Mouse (Mus musculus) small intestine, adult 2 months (tissue): ENCODE data around the gene Trex1. TPM values are rescaled to one million over a fixed set of nuclear protein-coding genes. Genes with fewer than 3 reads are reported as not detected.

Experiments used
- H3K27ac ChIP-seq: fragments of 200-500 bp; 2 replicates; pipeline ENCODE4 v1.5.1; 2012; ENCODE audit warnings: low read depth, low read length, control low read depth, inconsistent platforms; ENCODE audit not compliant: insufficient read depth
- H3K27me3 ChIP-seq: fragments of 200-500 bp; 2 replicates; pipeline ENCODE4 v1.6.1; 2012; ENCODE audit warnings: mild to moderate bottlenecking, moderate library complexity, low read length, inconsistent platforms; ENCODE audit not compliant: control insufficient read depth, insufficient read depth
- H3K36me3 ChIP-seq: fragments of 200-500 bp; 2 replicates; pipeline ENCODE4 v1.6.1; 2012; ENCODE audit warnings: mild to moderate bottlenecking, low read length, control low read depth, inconsistent platforms; ENCODE audit not compliant: control insufficient read depth, insufficient read depth
- H3K4me1 ChIP-seq: fragments of 200-500 bp; 2 replicates; pipeline ENCODE4 v1.6.1; 2012; ENCODE audit warnings: low read length, inconsistent platforms, mixed read lengths; ENCODE audit not compliant: control insufficient read depth, insufficient read depth, insufficient read length
- H3K4me3 ChIP-seq: fragments of 200-500 bp; 2 replicates; pipeline ENCODE4 v1.5.1; 2012; ENCODE audit warnings: low read depth, mild to moderate bottlenecking, control low read depth, inconsistent platforms, low read length, moderate library complexity
- CTCF ChIP-seq: fragments of 200-500 bp; IDR thresholded peaks from 2 replicates; pipeline ENCODE4 v1.5.1; 2012; ENCODE audit warnings: low read depth, mild to moderate bottlenecking, control low read depth, inconsistent platforms, low read length, moderate library complexity, mixed read lengths; ENCODE audit not compliant: insufficient replicate concordance, insufficient read length; ENCODE audit errors: extremely low read depth
- POLR2A ChIP-seq: fragments of 200-500 bp; IDR thresholded peaks from 2 replicates; pipeline ENCODE4 v1.6.1; 2012; ENCODE audit warnings: low read depth, mild to moderate bottlenecking, control low read depth, inconsistent platforms, low read length, moderate library complexity
- WGBS: fragments of 180-500 bp; shearing (Covaris S2); methylation state at CpG from one replicate; pipeline ENCODE4 v1.1.7; 2018; 5-methylcytosine and 5-hydroxymethylcytosine counted together
- polyA plus RNA-seq: library from polyadenylated mRNA; depleted of rRNA; stranded (reverse); fragments of >200 nt; gene quantifications from 2 replicates; pipeline ENCODE4 v1.2.3, GENCODE M21; 2012

Trex1 gene
- polyA plus RNA-seq, 1 experiment: 174 TPM

DNA sequence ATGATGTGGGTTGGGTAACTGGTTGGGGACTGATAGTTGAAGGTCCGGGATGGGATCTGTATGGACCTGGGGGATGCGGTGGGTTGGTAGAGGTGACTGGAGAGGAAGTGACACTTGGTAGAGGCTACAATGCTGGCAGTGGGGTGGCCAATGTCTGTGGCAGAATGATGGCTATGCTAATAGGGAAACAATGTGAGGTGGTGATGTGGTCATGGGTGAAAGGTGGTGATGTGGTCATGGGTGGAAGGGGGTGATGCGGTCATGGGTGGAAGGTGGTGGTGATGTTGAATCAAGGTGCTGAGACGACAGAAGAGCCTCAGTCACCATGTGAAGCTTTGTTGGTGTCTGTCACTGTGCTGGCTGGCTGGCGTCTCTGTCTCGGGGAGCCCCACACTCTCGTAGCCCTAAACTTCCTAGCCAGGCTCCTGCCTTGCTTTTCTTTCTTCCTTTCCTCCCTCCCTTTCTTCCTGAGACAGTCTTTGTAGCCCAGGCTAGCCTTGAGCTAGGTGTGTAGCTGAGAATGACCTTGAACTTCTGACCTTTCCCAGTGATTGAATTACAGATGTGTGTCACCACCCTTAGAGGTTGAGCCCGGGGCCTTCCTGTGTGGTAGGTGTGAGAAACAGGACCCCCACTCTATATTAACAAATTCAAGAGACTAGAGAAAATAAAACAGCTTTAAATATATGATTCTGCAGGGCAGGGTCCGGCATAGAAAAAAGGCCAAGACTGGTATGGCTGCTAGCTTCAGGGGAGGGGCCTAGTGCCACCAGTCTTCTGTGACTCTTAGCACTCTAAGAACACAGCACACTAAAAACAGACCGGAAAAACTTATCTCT lies 7.7 kb downstream of the Trex1 start:
- no peak for TF ChIP-seq CTCF
- no peak for TF ChIP-seq POLR2A
- H3K4me3 ChIP-seq: peak overlapping the region; percentile 58

DNA sequence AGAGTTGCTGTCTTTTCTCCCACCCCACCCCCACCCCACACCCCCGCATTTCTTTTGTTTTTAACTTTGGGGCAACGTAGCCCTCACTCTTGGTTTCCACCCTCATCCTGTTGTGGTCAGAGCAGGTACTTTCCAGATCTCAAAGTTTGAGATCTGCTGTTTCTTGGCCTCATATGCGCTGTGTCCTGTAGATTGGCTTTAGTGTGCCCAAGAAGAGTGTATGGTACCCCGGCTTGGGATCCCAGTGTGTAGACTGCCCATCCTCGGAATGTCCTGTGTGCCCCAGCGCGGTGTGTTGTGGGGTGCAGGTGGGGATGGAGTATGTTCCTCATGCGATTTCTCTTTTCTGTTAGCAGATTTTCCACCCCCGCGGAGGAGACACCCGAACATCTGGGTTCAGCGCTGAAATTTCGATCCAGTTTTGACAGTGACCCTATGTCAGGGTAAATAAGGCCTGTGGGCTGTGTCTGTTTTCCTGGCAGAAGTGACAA lies 8.5 kb downstream of the Trex1 start:
- TF ChIP-seq POLR2A (no peak; the same call in 1 of the 2 replicates), CTCF (no peak)
- H3K4me3 ChIP-seq: peak overlapping the region; percentile 58

More for the DNA sequence above, 7.7 kb downstream of the Trex1 start:
- Histone ChIP-seq H3K36me3 (peaks cover 12% of the 10 kb centered on the region), H3K4me1 (peaks cover 16% of the 10 kb centered on the region), H3K27me3 (no peaks in the 10 kb centered on the region), H3K27ac (peak overlapping the region; percentile 94)
- WGBS: 83% methylated on average over 10 of the region's 10 CpGs

GRCm38 (mm10) chr9:109050674-109050997 lies 8.9 kb downstream of the Trex1 start:
- H3K36me3 ChIP-seq: 0 out of 2 replicates have a peak, but pooled peaks cover 2% of the 10 kb centered on the region
- H3K4me3 ChIP-seq: no peak overlapping the region
- H3K4me1 ChIP-seq: peaks cover 12% of the 10 kb centered on the region
- TF ChIP-seq CTCF (no peak), POLR2A (no peak)
- peak overlapping the region; percentile 39 for H3K27ac ChIP-seq
- WGBS: 44% methylated on average over 3 of the region's 3 CpGs
- no peaks in the 10 kb centered on the region for H3K27me3 ChIP-seq

More for the DNA sequence above, 8.5 kb downstream of the Trex1 start:
- Histone ChIP-seq H3K36me3 (peaks cover 4% of the 10 kb centered on the region; the same call in 1 of the 2 replicates), H3K27me3 (no peaks in the 10 kb centered on the region), H3K4me1 (peaks cover 12% of the 10 kb centered on the region), H3K27ac (peak overlapping the region; percentile 94)
- WGBS: 85% methylated on average over 13 of the region's 13 CpGs

DNA sequence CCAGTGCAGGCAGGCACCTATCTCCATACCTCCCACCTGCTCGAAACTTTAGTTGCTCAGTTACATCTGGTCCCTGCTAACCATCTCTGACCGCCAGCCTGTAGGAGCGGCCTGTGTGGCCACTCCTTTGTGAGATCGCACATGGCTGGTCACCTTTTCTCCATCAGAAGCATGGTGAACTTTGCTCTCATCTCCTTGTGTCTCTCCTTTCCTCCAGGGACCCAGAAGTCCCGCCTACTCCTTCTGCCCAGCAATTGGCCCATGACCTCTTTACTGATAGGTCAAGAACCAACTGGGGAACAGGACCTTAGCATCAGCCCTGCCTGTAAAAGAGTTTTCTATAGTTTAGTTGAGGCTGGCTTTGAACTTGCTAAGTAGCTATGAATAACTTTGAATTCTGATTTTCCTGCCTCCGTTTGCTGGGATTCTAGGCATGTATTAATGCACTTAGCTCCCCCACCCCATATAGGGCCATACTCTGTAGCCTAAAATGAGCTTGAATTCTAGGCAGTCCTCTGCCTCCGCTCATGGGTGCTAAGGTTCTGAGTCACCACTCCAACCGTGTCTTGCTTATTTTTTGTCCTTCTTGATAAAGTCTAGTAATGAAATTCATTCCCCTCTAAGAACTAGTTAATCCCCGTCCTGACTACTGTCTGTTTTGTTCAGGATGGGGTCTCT lies 9.4 kb downstream of the Trex1 start:
- TF ChIP-seq CTCF (no peak), POLR2A (no peak; the same call in 1 of the 2 replicates)
- Histone ChIP-seq H3K4me3 (peak overlapping the region; percentile 40), H3K4me1 (peaks cover 8% of the 10 kb centered on the region), H3K27ac (peak overlapping the region; percentile 39), H3K36me3 (0 out of 2 replicates have a peak, but pooled peaks cover 2% of the 10 kb centered on the region), H3K27me3 (no peaks in the 10 kb centered on the region)
- 61% methylated on average over 9 of the region's 9 CpGs for WGBS

GRCm38 (mm10) chr9:109049316-109049715 lies 10.2 kb downstream of the Trex1 start:
- Histone ChIP-seq H3K27ac (peak overlapping the region; percentile 39; the same call in 1 of the 2 replicates), H3K27me3 (no peaks in the 10 kb centered on the region), H3K4me3 (no peak overlapping the region), H3K4me1 (peaks cover 6% of the 10 kb centered on the region), H3K36me3 (0 out of 2 replicates have a peak, but pooled peaks cover 2% of the 10 kb centered on the region)
- 75% methylated on average over 7 of the region's 7 CpGs for WGBS
- TF ChIP-seq CTCF: no peak

- Histone ChIP-seq H3K4me3 (no peak overlapping the region), H3K36me3 (0 out of 2 replicates have a peak, but pooled peaks cover 3% of the 10 kb centered on the region), H3K27me3 (no peaks in the 10 kb centered on the region), H3K27ac (no peak overlapping the region), H3K4me1 (peaks cover 6% of the 10 kb centered on the region; the same call in 1 of the 2 replicates)
- TF ChIP-seq CTCF (peak; percentile 77; the same call in 1 of the 2 replicates), POLR2A (no peak)
- WGBS: 40% methylated on average over 5 of the region's 5 CpGs
These were observed 13.2 kb downstream of the Trex1 start for GRCm38 (mm10) chr9:109046306-109046705.
